In genomic region chr14:62251999-62252398, GRCm38 (mm10) we compare ENCODE assay signal across 8 mouse cellular contexts. TPM values are rescaled to one million over a fixed set of nuclear protein-coding genes. Genes with fewer than 3 reads are reported as not detected.
DNase-seq lines count a peak whose midpoint lies in the region; ATAC-seq lines count a peak whose summit lies in the region.

No protein-coding gene starts in this region.

- no peak overlapping the region for H3K9ac ChIP-seq in limb, embryonic 11.5 days (ENCODE audit: low read length)

- no peaks in the 10 kb centered on the region for H3K27me3 ChIP-seq in limb, embryonic 11.5 days (ENCODE audit: control insufficient read depth, insufficient read depth, low read length)

- H3K36me3 ChIP-seq in limb, embryonic 11.5 days (ENCODE audit: control insufficient read depth, insufficient read depth, low read length), result no peaks in the 10 kb centered on the region

- no peaks in the 10 kb centered on the region for H3K4me1 ChIP-seq in limb, embryonic 11.5 days (ENCODE audit: control insufficient read depth, insufficient read depth, low read length)

- DNase-seq in A20 (ENCODE audit: low read depth, low spot score), result peak; percentile 67
- peak; percentile 75 for DNase-seq in Muller cell, postnatal 12 days (ENCODE audit: inconsistent ontology term)
- peak; percentile 25 for DNase-seq in cerebellum, adult 9-11 months
- DNase-seq in frontal cortex, postnatal 25 days (ENCODE audit: low spot score in 2 of 2), result peak; percentile 14 to 50
- peak; percentile 36 to 40 for DNase-seq in kidney, adult 8-10 months
- DNase-seq in limb, embryonic 11.5 days (ENCODE audit: low spot score), result peak; percentile 74
- peak; percentile 31 to 50 for DNase-seq in natural killer cell, adult 2 months (ENCODE audit: low spot score in 2 of 2)
- peak; percentile 59 for DNase-seq in thymus, postnatal 14 days

- H3K9me3 ChIP-seq in limb, embryonic 11.5 days (ENCODE audit: control insufficient read depth, low read length), result no peaks in the 10 kb centered on the region

- H3K4me3 ChIP-seq in limb, embryonic 11.5 days (ENCODE audit: low read depth, low read length), result no peak overlapping the region

- H3K4me2 ChIP-seq in limb, embryonic 11.5 days (ENCODE audit: low read depth, severe bottlenecking), result no peak overlapping the region

- WGBS in limb, embryonic 11.5 days, result 5% methylated on average over 4 of the region's 4 CpGs

- ATAC-seq in limb, embryonic 11.5 days (ENCODE audit: insufficient number of reproducible peaks, low FRiP score, low TSS enrichment, low read depth), result no peak

- H3K27ac ChIP-seq in limb, embryonic 11.5 days (replicated peaks; ENCODE audit: low read depth, low read length), result no peak overlapping the region

RNA-seq across cellular contexts. Expression of gene Rnaseh2b, which starts 40.4 kb away (rescaled TPM):
- polyA plus RNA-seq in limb, embryonic 11.5 days (2014; fragmentation: Nextera tagmentation; extraction: Ambion mirVana), result 59.0 and 61.1 TPM in 2 replicates

RNA-seq across cellular contexts. Expression of gene Dleu7, which starts 40.8 kb away (rescaled TPM):
- 0.85 and 0.88 TPM in 2 replicates for polyA plus RNA-seq in limb, embryonic 11.5 days (2014; fragmentation: Nextera tagmentation; extraction: Ambion mirVana)

Comparison
In these comparisons a context has a peak if more than half of its experiments do, and no peak if none do; other contexts are left out.
1. DNase-seq: peak in every context shown above with its lines; median percentile 75 in Muller cell, postnatal 12 days; 74 in limb, embryonic 11.5 days; 67 in A20; 59 in thymus, postnatal 14 days; 40 in natural killer cell, adult 2 months; 38 in kidney, adult 8-10 months; 32 in frontal cortex, postnatal 25 days; 25 in cerebellum, adult 9-11 months.